Mouse (Mus musculus) heart, adult 8-10 months (tissue): ENCODE results near the gene Dnajc22. TPM values are rescaled to one million over a fixed set of nuclear protein-coding genes. Genes with fewer than 3 reads are reported as not detected.

Experiments used
- DNase-seq: peaks from one replicate; pipeline ENCODE4 v3.0.0; 2022; ENCODE audit warnings: low spot score
- microRNA-seq: library from miRNA; unstranded; fragments of <30 nt; microRNA quantifications from one replicate; pipeline ENCODE4 v1.2.0, GENCODE M21; 2022
- total RNA-seq, 4 experiments: library from RNA; stranded (reverse); gene quantifications; 2 replicates each; pipeline ENCODE4 v1.2.4; 2022

Gene Dnajc22
- total RNA-seq, 4 experiments from 2014 or later = 0.38 to 1.2 (median 0.91) TPM

DNA sequence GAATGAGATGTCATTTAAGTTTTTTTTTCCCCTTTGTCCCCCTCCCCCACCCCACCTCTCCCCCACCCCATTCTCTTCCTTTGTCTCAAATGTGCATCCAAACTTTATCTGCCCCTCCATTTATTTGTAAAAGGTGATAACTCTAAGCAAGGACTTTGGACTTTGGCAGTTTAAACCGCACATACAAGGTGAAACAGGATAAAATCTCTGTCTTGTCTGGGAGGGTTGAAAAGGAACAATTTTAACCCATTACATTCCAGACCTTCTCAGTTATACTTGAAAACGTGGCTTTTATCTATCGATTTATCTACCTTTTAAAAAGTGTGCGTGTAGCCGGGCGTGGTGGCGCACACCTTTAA is 22.1 kb downstream of the Dnajc22 start:
- DNase-seq = no peak

DNA sequence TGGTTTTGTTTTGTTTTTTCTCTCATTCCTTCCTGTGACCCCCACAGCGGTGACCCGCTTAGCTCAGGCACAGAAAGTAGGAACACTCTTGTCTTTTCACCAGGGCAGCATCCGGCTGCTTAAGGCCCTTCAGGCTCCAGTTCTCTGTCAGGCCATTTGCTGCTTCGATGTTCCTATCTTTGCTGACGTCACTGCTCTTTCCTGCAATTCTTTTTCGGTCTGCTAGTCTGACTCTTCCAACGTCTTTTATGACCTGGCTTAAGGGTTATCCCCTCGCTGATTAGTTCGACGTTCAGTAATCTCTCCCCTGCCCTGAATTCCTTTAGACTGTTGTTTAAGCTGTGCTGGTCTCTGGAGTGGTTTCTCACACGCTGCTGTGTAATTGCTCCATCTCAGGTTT is 23.6 kb downstream of the Dnajc22 start:
- no peak for DNase-seq

DNA sequence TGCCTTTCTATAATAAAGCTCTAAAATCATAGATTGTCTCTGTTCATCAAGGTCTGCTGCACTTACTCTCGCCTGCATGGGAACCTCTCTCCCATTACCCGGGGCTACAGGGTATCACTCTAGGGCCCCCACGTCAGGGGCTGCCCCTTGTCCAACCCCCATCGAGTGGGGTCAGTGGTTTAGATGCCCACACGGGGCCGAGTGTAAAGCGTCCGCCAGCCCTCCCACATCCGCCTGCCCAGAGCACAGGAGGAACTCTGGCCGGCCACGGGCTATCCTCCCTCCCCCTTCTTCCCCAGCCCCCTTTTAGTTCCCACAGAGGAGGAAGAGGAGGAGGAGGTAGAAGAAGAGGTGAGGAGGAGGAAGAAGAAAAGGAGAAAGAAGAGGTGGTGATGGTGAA is 27.8 kb downstream of the Dnajc22 start:
- DNase-seq = no peak

DNA sequence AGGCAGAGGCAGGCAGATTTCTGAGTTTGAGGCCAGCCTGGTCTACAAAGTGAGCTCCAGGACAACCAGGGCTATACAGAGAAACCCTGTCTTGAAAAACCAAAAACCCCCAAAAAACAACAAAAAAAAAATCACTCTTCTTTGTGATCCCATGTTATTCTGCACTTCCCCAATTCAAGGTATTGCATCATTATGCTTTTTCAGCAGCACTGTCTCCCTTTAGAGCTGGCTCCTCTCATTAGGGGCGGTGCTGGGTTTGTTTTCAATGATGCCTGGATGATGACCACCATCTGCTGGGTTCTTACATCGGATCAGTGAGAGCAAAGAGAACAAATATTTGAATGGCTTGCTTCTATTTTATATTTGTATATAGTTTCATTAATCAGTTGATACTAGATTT is 29.7 kb downstream of the Dnajc22 start:
- no peak for DNase-seq

DNA sequence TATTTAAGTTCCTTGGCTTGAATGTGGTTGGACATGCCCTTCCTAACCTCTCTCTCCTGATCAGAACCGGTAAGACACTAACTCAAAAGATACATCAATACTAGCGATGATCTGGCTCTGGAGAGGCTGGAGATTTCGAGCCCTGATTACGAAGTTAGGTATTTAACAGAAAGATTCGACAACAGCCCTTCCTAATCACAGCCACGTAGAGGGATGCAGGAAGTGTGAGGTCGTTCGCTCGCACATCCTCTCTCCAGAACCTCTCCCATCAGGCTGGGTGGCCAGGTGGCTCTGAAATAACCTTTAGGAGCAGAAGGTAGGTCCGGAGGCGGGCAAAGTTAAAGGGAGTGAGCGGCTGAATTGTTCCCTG is 32.7 kb downstream of the Dnajc22 start, which contains the start of gene Spats2:
Spats2 (plus strand) TSS at position 206 of the 370 bp plus-strand sequence.
- no peak for DNase-seq

DNA sequence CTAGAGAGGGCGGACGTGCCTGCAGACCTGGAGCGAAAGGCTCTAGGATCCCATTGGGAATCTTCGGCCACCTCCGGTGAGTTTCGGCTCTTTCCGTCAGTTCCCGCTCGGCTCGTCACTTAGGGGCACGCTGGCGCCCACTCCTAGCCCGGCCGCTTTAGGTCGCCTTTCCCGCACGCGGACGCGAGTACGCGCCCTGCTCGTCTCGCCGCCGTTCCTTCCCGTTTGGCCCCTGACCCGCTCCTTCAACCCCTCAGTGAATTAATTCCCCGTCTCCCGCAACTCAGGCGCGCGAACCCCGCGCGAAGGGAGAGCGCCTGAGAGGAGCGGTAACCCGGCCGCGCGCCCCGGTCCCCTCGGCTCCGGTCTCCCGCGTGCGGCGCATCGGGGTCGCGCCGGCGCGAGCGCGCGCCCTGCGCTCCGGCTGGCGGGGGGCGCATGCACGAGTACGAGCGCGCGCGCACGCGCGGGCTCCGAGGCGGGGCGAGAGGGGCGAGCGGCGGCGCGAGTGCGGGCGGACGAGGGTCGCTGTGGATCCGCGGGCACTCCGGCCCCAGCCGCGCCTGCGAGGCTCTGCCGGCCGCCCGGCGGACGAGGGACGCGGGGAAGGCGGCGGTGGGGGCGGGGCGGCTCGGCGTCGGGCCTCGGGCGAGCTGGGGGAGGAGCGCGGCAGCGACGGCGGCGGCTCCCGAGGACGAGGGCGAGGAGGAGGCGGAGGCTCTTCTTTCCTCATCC is 33.3 kb downstream of the Dnajc22 start:
- DNase-seq = peak; percentile 86

DNA sequence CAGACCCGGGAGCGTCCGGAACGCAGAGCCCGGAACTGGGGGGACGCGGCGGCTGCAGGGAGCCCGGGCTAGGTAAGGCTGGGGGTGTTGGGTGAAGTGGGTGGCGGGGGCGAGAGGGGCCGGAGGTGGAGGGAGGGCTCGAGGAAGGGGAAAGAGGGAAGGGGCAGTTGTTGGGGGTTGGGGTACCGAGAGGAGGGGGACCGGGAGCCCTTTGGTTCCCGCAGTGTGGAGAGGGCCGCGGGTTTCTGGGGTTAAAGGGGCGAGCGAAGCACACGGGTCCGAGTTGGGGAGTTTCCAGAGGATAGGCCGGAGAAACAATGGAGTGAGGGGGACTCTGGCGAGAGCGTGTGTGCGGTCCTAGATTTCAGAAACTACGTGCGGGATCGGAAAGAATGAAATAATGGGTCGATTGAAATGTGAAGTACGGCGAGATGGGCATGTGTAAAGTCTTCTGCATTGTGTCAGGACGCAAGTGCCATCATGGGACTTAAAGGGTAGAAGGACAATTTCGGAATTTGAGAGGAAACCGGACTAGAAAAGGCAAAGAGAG is 33.9 kb downstream of the Dnajc22 start:
- peak; percentile 19 for DNase-seq

DNA sequence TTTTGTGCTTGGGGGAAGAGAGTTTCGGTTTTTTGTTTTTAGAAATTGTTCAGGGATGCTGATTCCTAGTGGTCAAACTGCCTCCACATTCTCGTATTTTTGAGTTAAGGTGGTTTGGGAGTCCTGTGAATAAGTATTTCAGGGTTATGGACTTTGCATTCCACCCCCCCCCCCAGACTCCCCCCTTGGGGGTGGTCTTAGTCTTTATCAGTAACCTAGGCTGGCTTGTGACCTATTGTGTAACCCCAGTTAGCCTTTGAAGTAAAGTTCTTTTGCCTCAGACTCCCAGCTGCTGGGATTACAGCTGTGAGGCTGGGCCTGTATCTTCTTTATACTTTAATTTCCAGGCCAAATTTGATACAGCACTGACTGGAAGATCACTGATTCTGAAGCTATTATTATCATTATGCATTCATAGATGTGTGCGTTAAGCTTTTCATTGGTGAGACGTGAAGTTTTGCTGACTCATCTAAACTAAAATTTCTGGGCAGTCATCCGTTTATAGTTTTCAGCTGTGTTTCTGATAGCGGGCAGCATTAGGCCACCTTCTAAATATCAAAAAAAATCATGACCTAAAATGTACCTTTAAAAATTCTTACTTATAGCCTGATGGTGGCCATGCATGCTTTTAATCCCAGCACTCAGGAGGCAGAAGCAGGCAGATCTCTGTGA is 35.0 kb downstream of the Dnajc22 start:
- DNase-seq = no peak

DNA sequence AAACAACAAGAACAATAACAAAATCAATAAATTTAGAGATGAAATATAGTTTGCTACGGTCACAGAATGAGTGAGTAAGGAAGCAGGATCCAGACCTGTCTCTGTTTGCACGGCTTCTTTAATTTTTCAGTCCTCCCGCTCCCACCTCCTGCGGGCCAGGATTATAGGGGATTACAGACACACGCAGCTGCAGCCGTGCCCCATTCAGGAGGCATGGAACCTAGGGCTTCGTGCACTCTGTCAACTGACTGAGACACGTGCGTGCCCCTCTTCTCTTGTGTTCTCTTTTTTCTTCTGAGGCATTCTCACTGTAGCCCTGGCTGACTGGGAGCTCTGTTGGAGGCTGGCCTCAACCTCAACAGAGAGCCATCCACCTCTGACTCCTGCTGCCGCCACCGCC is 36.5 kb downstream of the Dnajc22 start:
- no peak for DNase-seq

DNA sequence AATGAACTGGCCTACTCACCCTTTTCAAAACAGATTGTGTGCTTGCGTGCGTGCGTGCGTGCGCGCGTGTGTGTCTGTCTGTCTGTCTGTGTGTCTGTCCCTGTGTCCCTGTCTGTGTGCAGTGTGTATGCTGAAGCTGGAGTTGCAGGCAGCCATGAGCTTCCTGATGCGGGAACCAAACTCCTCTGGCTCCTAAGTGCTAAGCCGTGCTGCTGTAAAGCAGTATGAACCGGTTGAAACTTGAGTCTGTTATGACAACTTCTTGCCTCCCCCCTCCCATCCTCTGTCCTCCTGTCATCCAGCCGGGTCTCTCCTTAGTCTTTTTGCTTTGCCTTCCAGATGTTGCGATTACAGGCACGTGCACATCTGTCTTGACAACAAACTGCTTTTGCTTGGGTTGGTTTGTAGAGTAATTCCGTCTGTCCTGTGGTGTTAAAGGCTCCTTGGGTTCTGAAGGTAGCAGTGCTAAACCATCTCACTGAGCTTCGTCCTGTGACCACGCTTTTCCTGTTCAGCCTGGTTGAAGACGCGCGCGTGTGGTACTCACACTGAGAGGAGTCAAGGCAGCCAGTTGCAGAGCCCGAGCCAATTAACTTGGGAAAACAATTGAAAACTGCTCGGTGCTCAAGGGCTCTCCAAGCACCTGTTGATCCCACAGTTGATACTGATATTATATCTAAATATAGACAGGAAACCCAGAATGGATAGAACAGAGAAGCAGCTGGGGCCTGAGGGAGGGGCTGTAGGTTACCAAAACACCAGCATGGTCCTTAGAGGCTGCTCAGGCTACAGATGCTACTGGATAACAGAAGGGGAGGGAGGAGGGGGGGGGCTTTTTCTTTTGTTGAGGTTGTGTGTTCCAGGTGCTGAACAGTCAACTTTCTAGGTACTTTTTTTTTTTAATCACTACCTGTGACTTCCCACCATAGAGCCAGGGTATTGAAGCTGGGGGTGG is 37.3 kb downstream of the Dnajc22 start:
- no peak for DNase-seq

DNA sequence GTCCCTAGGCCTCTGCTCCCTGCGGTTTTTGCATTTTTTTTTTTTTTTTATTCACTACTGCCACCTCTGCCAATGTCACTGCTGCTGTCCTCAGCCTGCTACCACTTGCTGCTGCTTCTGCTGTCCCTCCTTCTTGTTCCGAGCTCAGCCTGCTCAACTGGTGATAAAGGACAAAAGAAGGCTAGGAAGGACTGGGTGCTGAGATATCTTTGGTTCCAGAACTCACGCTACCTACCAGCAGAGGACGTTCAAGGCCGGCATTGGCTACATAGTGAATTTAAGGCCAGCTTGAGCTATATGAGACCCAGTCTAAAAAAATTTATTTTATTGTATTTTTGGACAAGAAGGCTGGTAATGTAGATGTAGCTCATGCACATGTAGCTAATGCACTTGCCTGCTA is 45.4 kb downstream of the Dnajc22 start:
- no peak for DNase-seq

DNA sequence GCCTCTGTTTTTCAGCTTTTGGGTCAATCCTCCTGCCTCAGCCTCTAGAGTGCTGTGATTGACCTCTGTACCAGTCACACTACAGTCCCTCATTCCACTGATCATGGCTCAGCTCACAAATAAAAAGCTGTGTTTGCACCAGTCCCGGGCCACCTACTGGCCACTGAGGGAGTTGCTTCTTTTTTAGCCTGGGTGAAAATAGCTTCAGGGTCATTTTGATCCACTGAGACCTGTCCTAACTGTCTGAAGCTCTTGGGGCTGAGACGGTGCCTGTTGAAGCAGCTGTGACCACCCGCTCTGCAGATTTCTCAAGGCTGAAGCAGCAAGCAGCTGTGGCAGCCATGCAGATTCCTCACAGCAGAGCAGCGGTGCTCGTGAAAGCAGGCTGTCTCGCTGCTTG is 46.7 kb downstream of the Dnajc22 start:
- peak; percentile 34 for DNase-seq

DNA sequence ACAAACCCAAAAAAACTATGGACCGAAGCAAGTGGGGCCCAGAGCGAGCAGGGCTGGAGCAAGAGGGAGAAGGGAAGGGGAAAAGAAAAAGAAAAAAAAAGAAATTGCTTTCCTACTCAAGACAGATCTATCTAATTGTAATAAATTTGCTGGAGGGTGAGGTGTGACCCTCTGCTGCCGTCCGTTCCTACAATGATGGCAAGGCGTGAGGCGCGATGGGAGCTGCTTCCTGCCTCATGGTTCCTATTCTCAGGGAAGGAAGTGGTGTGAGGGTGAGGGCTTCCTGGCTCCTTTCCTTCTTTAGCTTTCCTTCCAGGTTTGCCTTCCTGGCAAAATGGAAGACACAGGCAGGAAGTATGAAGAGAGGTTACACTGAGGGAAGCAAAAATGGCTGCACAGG is 57.5 kb downstream of the Dnajc22 start:
- DNase-seq = no peak

DNA sequence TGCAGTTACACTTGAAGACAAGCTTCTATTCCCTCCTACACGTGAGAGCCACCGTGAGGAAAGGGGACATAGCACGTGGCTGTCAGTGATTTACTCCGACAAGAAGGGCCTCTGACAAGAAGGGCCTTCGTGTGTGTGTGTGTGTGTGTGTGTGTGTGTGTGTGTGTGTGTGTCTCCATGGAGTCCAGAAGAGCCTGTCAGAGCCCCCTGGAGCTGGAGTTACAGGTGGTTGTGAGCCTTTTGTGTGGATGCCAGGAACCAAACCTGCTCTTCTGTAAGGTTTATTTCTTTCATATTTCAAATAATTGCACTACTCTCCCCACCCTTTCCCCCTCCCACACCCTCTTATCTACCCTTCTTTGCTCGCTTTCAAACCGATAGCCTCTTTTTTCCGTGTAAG is 58.4 kb downstream of the Dnajc22 start:
- no peak for DNase-seq

DNA sequence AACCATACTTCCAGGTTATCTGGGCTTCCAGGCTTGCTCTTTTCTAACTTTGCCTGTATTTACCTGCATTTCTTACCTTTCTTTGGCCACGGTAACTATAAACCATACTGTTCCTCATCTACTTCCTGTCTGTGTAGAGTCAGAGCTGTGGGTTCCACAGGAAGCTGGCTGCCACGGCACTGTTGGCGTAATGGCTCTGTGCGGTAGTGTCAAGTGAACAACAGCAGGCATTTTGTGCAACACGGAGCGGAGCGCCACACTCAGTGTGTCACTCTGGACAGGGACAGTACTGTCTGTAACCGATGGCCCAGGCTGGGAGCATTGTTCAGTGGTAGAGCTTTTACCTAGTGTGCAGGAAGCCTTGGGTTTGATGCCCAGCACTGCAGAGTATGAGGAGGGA is 60.5 kb downstream of the Dnajc22 start:
- no peak for DNase-seq

Small RNA genes within 50 kb of the gene (microRNA-seq; reads per million reads assigned to microRNA genes)
- not detected for gene Mir6960

Other genes starting within 250 kb of the Dnajc22 start
- gene Kmt2d, start 222.0 kb upstream of the Dnajc22 start, total RNA-seq = 10 to 100 TPM; 54.7 to 66.1 (median 59.8) TPM
- gene Rhebl1, start 198.6 kb upstream of the Dnajc22 start, total RNA-seq = 1 to 10 TPM; 1.2 to 2.8 (median 1.9) TPM
- gene Dhh, start 194.6 kb upstream of the Dnajc22 start, total RNA-seq = 1 to 10 TPM in 2 of 4 experiments, under 1 TPM in 2; 0.72 to 1.6 (median 1.0) TPM
- 10 to 100 TPM in 2 of 4 experiments, 1 to 10 TPM in 2; 7.3 to 12.2 (median 10.0) TPM for gene Lmbr1l, start 174.9 kb upstream of the Dnajc22 start, total RNA-seq
- gene Tuba1b, start 158.6 kb upstream of the Dnajc22 start, total RNA-seq = 100 to 1,000 TPM; 106 to 156 (median 115) TPM
- gene Gm49450, start 139.6 kb upstream of the Dnajc22 start, total RNA-seq = not detected
- gene Tuba1a, start 139.5 kb upstream of the Dnajc22 start, total RNA-seq = 10 to 100 TPM; 37.4 to 83.6 (median 67.3) TPM
- gene Tuba1c, start 63.3 kb upstream of the Dnajc22 start, total RNA-seq = 10 to 100 TPM; 32.2 to 40.4 (median 33.3) TPM
- gene Prph, start 38.0 kb upstream of the Dnajc22 start, total RNA-seq = 1 to 10 TPM in 1 of 4 experiments, under 1 TPM in 3; 0.16 to 1.4 (median 0.47) TPM
- under 1 TPM in 2 of 4 experiments, not detected in 2; 0.22 to 0.35 TPM for gene Troap, start 18.6 kb upstream of the Dnajc22 start, total RNA-seq
- gene C1ql4, start 5.4 kb upstream of the Dnajc22 start, total RNA-seq = not detected
- gene Spats2, start 32.7 kb downstream of the Dnajc22 start, total RNA-seq = 1 to 10 TPM; 4.3 to 7.9 (median 7.2) TPM
- under 1 TPM in 3 of 4 experiments, not detected in 1; 0.17 to 0.69 (median 0.22) TPM for gene Kcnh3, start 131.7 kb downstream of the Dnajc22 start, total RNA-seq
- gene Mcrs1, start 158.8 kb downstream of the Dnajc22 start, total RNA-seq = 10 to 100 TPM; 39.9 to 47.1 (median 44.3) TPM
- 10 to 100 TPM; 16.4 to 22.6 (median 20.3) TPM for gene Prpf40b, start 201.9 kb downstream of the Dnajc22 start, total RNA-seq
- under 1 TPM in 1 of 4 experiments, not detected in 3; 0.56 TPM for gene Fam186b, start 202.7 kb downstream of the Dnajc22 start, total RNA-seq